Mouse (Mus musculus): ENCODE data around the gene Olfr1368. TPM values are rescaled to one million over a fixed set of nuclear protein-coding genes. Genes with fewer than 3 reads are reported as not detected.
A peak's percentile ranks its signal among the peaks of the same experiment; 100 is the strongest.
"Not testable (repeated sequence)": the region's sequence is repeated elsewhere in the genome, so short reads cannot be mapped to it uniquely, and the experiment has no call there.

Gene Olfr1368
- polyA plus RNA-seq, 1 experiment: not detected

DNA sequence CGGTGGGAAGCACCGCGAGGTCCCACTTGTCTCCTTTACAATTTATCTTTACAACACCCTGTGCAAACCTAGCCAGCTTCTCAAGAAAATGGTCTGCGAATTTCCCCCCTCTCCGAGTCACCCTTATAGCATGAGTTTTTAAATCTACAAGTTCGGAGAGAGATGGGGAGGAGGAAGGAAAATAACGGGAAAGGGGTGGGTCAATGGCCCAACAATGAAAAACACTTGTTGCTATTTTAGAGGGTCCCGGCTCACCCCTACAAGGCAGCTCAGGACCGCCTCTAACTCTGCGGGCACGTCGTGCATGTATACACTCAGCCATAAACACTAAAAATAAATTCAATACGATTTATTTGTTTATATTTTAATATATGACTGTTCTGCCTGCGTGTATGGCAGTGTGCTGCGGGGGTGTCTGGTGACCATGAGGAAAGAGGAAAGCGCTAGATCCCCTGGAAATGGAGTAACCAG is 14.4 kb upstream of the Olfr1368 start:
- TF ChIP-seq CTCF (IDR thresholded peaks at IDR 0.05; ENCODE audit: extremely low read depth, insufficient read depth, insufficient read length, insufficient replicate concordance) (no peak), POLR2A (IDR thresholded peaks at IDR 0.05; ENCODE audit: low read depth, low read length) (no peak)
- no peaks in the 10 kb centered on the region for H3K36me3 ChIP-seq (ENCODE audit: control insufficient read depth, insufficient read depth, low read length)

DNA sequence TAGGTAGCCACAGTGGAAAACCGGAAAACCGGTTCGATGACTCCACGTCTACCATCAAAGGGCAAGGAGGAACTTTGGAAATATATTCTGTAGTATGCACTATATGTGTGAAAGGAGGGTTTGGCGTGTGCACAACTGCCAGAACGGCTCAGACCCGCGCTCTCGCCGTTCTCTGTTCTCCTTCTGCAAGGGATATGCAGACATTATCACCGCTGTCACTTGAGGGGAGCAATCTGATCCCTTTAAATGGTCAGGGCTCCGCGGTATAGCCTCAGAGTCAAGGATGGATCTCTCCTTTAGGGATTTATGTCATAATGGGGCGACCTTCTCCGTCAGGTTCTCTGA is 13.8 kb upstream of the Olfr1368 start:
- H3K27ac ChIP-seq (ENCODE audit: insufficient read depth, low read length): no peak overlapping the region
- H3K4me1 ChIP-seq (ENCODE audit: control insufficient read depth, insufficient read depth, insufficient read length): no peaks in the 10 kb centered on the region
- under 1% methylated on average over 15 of the region's 15 CpGs for WGBS
- 0 out of 2 replicates have a peak, but pooled peaks cover 3% of the 10 kb centered on the region for H3K27me3 ChIP-seq (ENCODE audit: control insufficient read depth, insufficient read depth, low read length)
- TF ChIP-seq POLR2A (IDR thresholded peaks at IDR 0.05; ENCODE audit: low read depth, low read length) (no peak), CTCF (IDR thresholded peaks at IDR 0.05; ENCODE audit: extremely low read depth, insufficient read depth, insufficient read length, insufficient replicate concordance) (no peak)
- no peaks in the 10 kb centered on the region for H3K36me3 ChIP-seq (ENCODE audit: control insufficient read depth, insufficient read depth, low read length)
- H3K4me3 ChIP-seq (ENCODE audit: extremely low read depth, insufficient read depth, insufficient read length): peak overlapping the region; percentile 61
- no peak for DNase-seq (ENCODE audit: low read depth in 1 of 2, low spot score in 2 of 2)

More for the DNA sequence above, 14.4 kb upstream of the Olfr1368 start:
- Histone ChIP-seq H3K27ac (ENCODE audit: insufficient read depth, low read length) (no peak overlapping the region), H3K4me3 (ENCODE audit: extremely low read depth, insufficient read depth, insufficient read length) (peak overlapping the region; percentile 61), H3K27me3 (ENCODE audit: control insufficient read depth, insufficient read depth, low read length) (0 out of 2 replicates have a peak, but pooled peaks cover 3% of the 10 kb centered on the region), H3K4me1 (ENCODE audit: control insufficient read depth, insufficient read depth, insufficient read length) (no peaks in the 10 kb centered on the region)
- no peak for DNase-seq (ENCODE audit: low read depth in 1 of 2, low spot score in 2 of 2)
- under 1% methylated on average over 16 of the region's 16 CpGs for WGBS

DNA sequence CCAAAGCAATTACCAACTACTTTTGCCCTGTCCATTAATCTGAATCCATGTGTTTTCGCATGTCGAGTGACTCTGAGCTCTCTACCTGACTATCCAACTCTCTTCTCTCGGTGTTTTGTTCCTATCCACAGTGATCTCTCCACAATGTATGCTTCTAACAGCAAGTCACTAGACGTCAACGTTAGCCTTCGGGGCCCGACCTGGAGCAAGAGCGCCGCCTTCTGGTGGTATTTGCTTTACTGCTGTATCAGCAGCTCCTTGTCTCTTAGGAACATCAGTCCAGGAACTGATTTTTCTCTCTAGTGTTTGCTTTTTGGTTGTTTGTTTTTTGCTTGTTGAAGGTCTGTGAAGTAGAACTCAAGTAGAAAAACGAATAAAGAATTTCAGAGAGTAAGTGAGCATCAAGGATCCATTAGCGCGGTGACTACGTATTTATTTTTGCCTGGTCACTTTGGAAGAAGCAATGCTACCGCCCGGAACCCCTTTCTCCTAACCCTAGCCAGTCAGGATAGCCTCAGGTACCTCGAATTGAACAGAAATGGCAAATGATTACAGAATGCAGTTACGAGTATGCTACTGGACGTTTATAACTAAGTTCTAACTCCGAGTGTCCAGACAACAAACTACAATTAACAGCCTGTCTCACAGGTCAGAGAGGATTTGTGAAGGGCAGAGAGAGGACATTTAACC is 13.3 kb upstream of the Olfr1368 start:
- H3K4me1 ChIP-seq (ENCODE audit: control insufficient read depth, insufficient read depth, insufficient read length): no peaks in the 10 kb centered on the region
- 0 out of 2 replicates have a peak, but pooled peaks cover 3% of the 10 kb centered on the region for H3K27me3 ChIP-seq (ENCODE audit: control insufficient read depth, insufficient read depth, low read length)
- H3K36me3 ChIP-seq (ENCODE audit: control insufficient read depth, insufficient read depth, low read length): no peaks in the 10 kb centered on the region
- peak in 1 of 2 experiments; percentile 82 for DNase-seq (ENCODE audit: low read depth in 1 of 2, low spot score in 2 of 2)
- H3K4me3 ChIP-seq (ENCODE audit: extremely low read depth, insufficient read depth, insufficient read length): peak overlapping the region; percentile 61; the same call in 1 of the 2 replicates
- WGBS: 2% methylated on average over 19 of the region's 19 CpGs
- no peak overlapping the region for H3K27ac ChIP-seq (ENCODE audit: insufficient read depth, low read length)
- TF ChIP-seq CTCF (IDR thresholded peaks at IDR 0.05; ENCODE audit: extremely low read depth, insufficient read depth, insufficient read length, insufficient replicate concordance) (peak; percentile 77; the same call in 1 of the 2 replicates), POLR2A (IDR thresholded peaks at IDR 0.05; ENCODE audit: low read depth, low read length) (no peak)

DNA sequence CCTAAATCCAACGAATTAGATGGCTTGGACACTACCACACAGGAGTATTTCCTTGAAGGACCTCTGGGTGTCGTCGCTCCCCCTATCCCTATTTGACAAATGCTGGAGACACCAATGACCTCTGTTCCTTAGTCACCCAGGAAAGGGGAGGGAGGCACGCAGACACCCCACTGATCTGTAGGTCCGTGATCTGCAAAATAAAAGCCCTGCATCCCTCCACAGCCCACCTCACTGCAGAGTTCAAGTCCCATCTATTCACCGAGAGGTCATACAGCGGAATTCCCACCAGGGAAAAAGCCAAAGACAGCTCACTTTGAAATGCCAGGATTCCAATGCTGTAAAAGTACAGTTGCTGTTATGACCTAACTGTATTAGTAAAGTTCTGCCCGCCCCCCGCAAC is 12.4 kb upstream of the Olfr1368 start:
- H3K4me1 ChIP-seq (ENCODE audit: control insufficient read depth, insufficient read depth, insufficient read length): no peaks in the 10 kb centered on the region
- DNase-seq (ENCODE audit: low read depth in 1 of 2, low spot score in 2 of 2): no peak
- no peak overlapping the region for H3K4me3 ChIP-seq (ENCODE audit: extremely low read depth, insufficient read depth, insufficient read length)
- TF ChIP-seq CTCF (IDR thresholded peaks at IDR 0.05; ENCODE audit: extremely low read depth, insufficient read depth, insufficient read length, insufficient replicate concordance): no peak
- no peak for TF ChIP-seq POLR2A (IDR thresholded peaks at IDR 0.05; ENCODE audit: low read depth, low read length)
- no peak overlapping the region for H3K27ac ChIP-seq (ENCODE audit: insufficient read depth, low read length)
- no peaks in the 10 kb centered on the region for H3K36me3 ChIP-seq (ENCODE audit: control insufficient read depth, insufficient read depth, low read length)
- H3K27me3 ChIP-seq (ENCODE audit: control insufficient read depth, insufficient read depth, low read length): 0 out of 2 replicates have a peak, but pooled peaks cover 3% of the 10 kb centered on the region
- 25% methylated on average over 9 of the region's 9 CpGs for WGBS

DNA sequence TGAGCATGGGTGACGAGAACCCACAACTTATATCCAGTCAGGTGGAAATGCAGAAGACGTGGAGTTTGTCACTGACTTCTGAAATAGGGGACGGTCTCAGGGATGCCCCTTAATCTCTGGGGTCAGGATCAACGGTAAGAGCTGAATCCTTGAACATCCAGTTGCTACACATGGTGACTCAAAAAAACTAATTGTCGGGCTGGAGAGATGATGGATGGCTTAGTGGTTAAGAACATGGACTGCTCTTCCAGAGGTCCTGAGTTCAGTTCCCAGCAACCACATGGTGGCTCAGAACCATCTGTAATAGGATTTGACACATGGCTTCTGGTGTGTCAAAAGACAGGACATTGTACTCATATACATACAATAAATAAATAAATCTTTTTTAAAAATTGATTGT is 10.2 kb upstream of the Olfr1368 start:
- Histone ChIP-seq H3K27ac (ENCODE audit: insufficient read depth, low read length) (no peak overlapping the region), H3K27me3 (ENCODE audit: control insufficient read depth, insufficient read depth, low read length) (0 out of 2 replicates have a peak, but pooled peaks cover 3% of the 10 kb centered on the region), H3K36me3 (ENCODE audit: control insufficient read depth, insufficient read depth, low read length) (no peaks in the 10 kb centered on the region), H3K4me1 (ENCODE audit: control insufficient read depth, insufficient read depth, insufficient read length) (no peaks in the 10 kb centered on the region), H3K4me3 (ENCODE audit: extremely low read depth, insufficient read depth, insufficient read length) (no peak overlapping the region)
- WGBS: 79% methylated on average over 5 of the region's 5 CpGs
- TF ChIP-seq POLR2A (IDR thresholded peaks at IDR 0.05; ENCODE audit: low read depth, low read length) (no peak), CTCF (IDR thresholded peaks at IDR 0.05; ENCODE audit: extremely low read depth, insufficient read depth, insufficient read length, insufficient replicate concordance) (no peak)
- no peak for DNase-seq (ENCODE audit: low read depth in 1 of 2, low spot score in 2 of 2)

DNA sequence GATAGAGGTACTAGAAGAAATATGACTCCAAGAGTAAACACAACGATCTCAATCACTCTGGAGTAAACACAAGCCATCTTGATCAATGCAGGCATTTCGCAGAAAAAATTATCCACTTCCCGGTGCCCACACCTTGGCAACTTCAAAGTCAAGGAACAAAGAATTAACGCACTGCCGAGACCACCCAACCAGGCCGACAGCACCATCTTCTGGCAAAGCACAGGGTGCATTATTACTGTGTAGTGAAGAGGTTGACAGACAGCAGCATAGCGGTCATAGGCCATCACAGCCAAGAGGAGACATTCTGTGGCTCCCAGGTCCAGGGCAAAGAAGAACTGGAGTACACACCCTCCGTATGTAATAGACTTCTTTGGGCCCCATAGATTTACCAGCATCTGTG is 3.2 kb downstream of the Olfr1368 start:
- no peak for TF ChIP-seq POLR2A (IDR thresholded peaks at IDR 0.05; ENCODE audit: low read depth, low read length)
- no peak for TF ChIP-seq CTCF (IDR thresholded peaks at IDR 0.05; ENCODE audit: extremely low read depth, insufficient read depth, insufficient read length, insufficient replicate concordance)

DNA sequence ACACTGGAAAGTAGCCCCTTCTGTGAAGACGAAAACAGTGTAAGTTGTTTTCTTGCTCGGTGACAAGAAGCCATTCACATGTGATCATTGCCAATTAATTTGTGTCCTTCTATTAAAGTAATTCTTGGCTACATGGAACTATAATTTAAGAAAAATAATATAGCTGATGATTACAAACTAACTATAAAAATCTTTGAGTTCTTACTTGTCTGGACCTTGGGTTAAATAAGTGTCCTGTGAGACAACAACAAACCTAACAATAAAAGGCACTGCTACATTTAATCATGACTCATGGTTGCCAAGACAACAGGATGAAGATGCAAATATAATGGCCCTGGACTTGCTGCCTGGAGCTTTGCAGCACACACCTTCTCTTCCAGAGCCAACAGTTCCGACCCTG is 16.3 kb downstream of the Olfr1368 start, which contains the start of gene Olfr263:
Olfr263 (plus strand) TSS at position 301 of the 400 bp plus-strand sequence.
- not testable (repeated sequence) for H3K27ac ChIP-seq (ENCODE audit: insufficient read depth, low read length); H3K4me1 ChIP-seq (ENCODE audit: control insufficient read depth, insufficient read depth, insufficient read length); DNase-seq (ENCODE audit: low read depth in 1 of 2, low spot score in 2 of 2); H3K27me3 ChIP-seq (ENCODE audit: control insufficient read depth, insufficient read depth, low read length); H3K4me3 ChIP-seq (ENCODE audit: extremely low read depth, insufficient read depth, insufficient read length); H3K36me3 ChIP-seq (ENCODE audit: control insufficient read depth, insufficient read depth, low read length)
- WGBS: 83% methylated on average over 3 of the region's 3 CpGs

More for the DNA sequence above, 3.2 kb downstream of the Olfr1368 start:
- H3K4me1 ChIP-seq (ENCODE audit: control insufficient read depth, insufficient read depth, insufficient read length): no peaks in the 10 kb centered on the region
- H3K27me3 ChIP-seq (ENCODE audit: control insufficient read depth, insufficient read depth, low read length): no peaks in the 10 kb centered on the region
- no peak for DNase-seq (ENCODE audit: low read depth in 1 of 2, low spot score in 2 of 2)
- H3K4me3 ChIP-seq (ENCODE audit: extremely low read depth, insufficient read depth, insufficient read length): no peak overlapping the region
- no peak overlapping the region for H3K27ac ChIP-seq (ENCODE audit: insufficient read depth, low read length)
- WGBS: 62% methylated on average over 8 of the region's 8 CpGs
- H3K36me3 ChIP-seq (ENCODE audit: control insufficient read depth, insufficient read depth, low read length): no peaks in the 10 kb centered on the region

Measured in spleen, adult 2 months (tissue).